Mouse (Mus musculus): Measurements from ENCODE around the gene Srrm2. TPM values are rescaled to one million over a fixed set of nuclear protein-coding genes. Genes with fewer than 3 reads are reported as not detected.

Gene Srrm2
- polyA plus RNA-seq, 1 experiment, result 439 TPM

DNA sequence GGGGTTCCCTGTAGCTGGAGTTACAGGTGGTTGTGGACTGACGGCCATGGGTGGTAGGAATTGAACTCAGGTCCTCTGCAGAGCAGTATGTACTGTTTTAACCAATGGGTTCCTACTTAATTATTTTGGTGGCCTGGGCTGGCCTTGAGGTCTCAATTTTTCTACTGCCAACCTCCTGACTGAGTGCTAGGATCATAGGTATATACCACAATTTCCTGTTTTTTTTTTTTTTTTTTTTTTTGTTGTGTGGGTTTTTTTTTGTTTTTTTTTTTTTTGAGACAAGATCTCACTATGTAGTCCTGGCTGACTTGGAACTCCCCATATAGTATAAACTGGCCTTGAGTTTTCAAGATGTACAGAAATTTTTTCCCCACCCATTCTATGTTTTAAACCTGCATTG is 40.9 kb downstream of the Srrm2 start:
- Histone ChIP-seq H3K4me3 (ENCODE audit: low read depth, low read length) (no peak overlapping the region), H3K27ac (ENCODE audit: insufficient read depth, low read depth, low read length) (no peak overlapping the region), H3K4me1 (ENCODE audit: control insufficient read depth, insufficient read depth, insufficient read length, low read length) (peaks cover 4% of the 10 kb centered on the region; the same call in 1 of the 2 replicates), H3K36me3 (ENCODE audit: control insufficient read depth, insufficient read depth, low read length) (peaks cover 3% of the 10 kb centered on the region), H3K27me3 (ENCODE audit: control insufficient read depth, insufficient read depth, low read length) (no peaks in the 10 kb centered on the region)
- TF ChIP-seq POLR2A (IDR thresholded peaks at IDR 0.05; ENCODE audit: low read depth, low read length) (no peak), CTCF (IDR thresholded peaks at IDR 0.05; ENCODE audit: extremely low read depth, insufficient read length, insufficient replicate concordance, low read depth, low read length) (no peak)
- 95% methylated on average over 1 of the region's 1 CpGs for WGBS

DNA sequence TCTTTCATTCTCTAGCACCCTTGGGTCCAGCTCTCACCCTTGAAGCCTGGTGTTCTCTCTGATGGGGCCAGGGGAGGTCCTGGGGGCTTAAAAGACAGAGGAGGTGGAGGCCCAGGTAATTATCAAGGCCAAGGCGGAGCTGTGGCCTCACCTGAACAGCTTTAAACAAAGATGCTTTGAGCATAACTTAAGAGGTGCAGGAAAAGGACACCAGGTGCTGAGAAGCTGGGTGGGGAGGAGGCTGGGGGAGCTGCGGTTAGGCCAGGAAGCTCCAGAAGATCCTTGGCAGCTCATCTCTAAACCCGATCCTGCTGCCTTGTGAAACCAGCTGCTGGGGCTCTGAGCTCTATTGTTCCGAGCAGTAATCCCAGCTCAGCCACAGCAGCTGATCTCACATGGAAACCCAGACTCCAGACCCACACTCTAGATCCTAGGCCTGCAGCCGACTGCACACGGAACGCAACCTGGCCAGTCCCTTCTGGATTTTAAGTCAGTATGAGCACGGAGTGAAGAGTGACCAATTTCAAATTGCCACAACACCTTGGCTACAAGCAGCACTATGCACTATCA is 45.8 kb downstream of the Srrm2 start, which contains the start of gene Prss33:
Prss33 (minus strand) TSS at position 51 of the 570 bp plus-strand sequence.
- H3K36me3 ChIP-seq (ENCODE audit: control insufficient read depth, insufficient read depth, low read length), result no peaks in the 10 kb centered on the region
- H3K4me1 ChIP-seq (ENCODE audit: control insufficient read depth, insufficient read depth, insufficient read length, low read length), result no peaks in the 10 kb centered on the region
- no peak for TF ChIP-seq POLR2A (IDR thresholded peaks at IDR 0.05; ENCODE audit: low read depth, low read length)
- no peak for TF ChIP-seq CTCF (IDR thresholded peaks at IDR 0.05; ENCODE audit: extremely low read depth, insufficient read length, insufficient replicate concordance, low read depth, low read length)
- H3K4me3 ChIP-seq (ENCODE audit: low read depth, low read length), result no peak within 1 kb of the TSS
- H3K27ac ChIP-seq (ENCODE audit: insufficient read depth, low read depth, low read length), result no peak within 1 kb of the TSS
- H3K27me3 ChIP-seq (ENCODE audit: control insufficient read depth, insufficient read depth, low read length), result no peaks in the 10 kb centered on the region
- WGBS, result 86% methylated on average over 8 of the region's 8 CpGs

DNA sequence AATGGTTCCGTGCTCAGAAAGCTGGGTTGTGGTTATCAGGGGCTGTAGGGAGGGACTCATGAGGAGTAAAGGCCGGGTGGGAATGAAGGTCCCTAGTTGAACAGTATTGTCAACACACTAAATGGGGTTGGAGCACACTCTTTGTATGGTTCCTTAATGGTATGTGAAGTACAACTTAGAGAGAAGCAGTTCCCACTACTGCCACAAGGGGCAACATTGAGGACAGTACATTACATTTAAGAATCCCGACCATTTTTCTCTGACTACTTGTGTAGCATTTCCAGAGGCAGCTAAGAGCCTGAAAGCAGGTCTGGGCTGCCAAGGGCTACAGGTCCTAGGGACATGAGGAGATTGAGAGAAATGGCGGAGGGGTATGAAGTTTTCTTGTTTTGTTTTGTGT is 50.8 kb downstream of the Srrm2 start:
- no peaks in the 10 kb centered on the region for H3K36me3 ChIP-seq (ENCODE audit: control insufficient read depth, insufficient read depth, low read length)
- WGBS, result 32% methylated on average over 4 of the region's 4 CpGs
- no peak for TF ChIP-seq POLR2A (IDR thresholded peaks at IDR 0.05; ENCODE audit: low read depth, low read length)
- TF ChIP-seq CTCF (IDR thresholded peaks at IDR 0.05; ENCODE audit: extremely low read depth, insufficient read length, insufficient replicate concordance, low read depth, low read length), result peak; percentile 61; the same call in 1 of the 2 replicates
- H3K27me3 ChIP-seq (ENCODE audit: control insufficient read depth, insufficient read depth, low read length), result no peaks in the 10 kb centered on the region
- no peak overlapping the region for H3K27ac ChIP-seq (ENCODE audit: insufficient read depth, low read depth, low read length)
- H3K4me3 ChIP-seq (ENCODE audit: low read depth, low read length), result no peak overlapping the region
- H3K4me1 ChIP-seq (ENCODE audit: control insufficient read depth, insufficient read depth, insufficient read length, low read length), result peaks cover 4% of the 10 kb centered on the region; the same call in 1 of the 2 replicates

DNA sequence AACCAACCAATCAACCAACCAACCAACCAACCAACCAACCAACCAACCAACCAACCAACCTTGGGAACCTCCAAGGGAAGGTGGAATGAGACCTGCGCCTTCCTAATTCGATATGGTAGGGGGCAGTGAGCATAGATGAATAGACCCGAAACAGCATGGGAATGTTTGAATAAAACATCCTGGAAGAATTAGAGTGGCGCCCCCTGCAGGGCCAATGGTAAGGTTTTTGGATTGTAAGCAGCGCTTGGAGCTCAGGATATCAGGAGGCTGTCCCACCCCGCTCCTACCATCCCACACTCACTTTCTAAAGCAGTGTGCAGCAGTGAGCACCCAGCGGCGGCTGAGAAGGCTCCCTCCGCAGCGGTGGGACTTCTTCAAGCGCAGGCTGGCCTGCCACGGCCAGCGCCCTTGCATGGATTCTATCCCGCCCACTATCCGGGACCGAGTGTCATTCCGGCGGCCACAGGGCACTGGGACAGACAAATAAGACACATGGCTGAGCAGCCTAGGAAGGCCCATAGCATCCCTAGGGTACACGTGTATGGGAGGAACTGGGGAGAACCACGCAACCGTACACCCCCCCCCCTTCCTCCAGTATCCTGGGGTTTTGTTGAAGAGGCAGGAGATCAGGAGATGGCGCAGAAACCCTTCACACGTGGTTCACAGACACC is 52.9 kb downstream of the Srrm2 start:
- Histone ChIP-seq H3K36me3 (ENCODE audit: control insufficient read depth, insufficient read depth, low read length) (no peaks in the 10 kb centered on the region), H3K4me3 (ENCODE audit: low read depth, low read length) (peak overlapping the region; percentile 60), H3K27ac (ENCODE audit: insufficient read depth, low read depth, low read length) (no peak overlapping the region), H3K4me1 (ENCODE audit: control insufficient read depth, insufficient read depth, insufficient read length, low read length) (peaks cover 4% of the 10 kb centered on the region; the same call in 1 of the 2 replicates), H3K27me3 (ENCODE audit: control insufficient read depth, insufficient read depth, low read length) (no peaks in the 10 kb centered on the region)
- no peak for TF ChIP-seq POLR2A (IDR thresholded peaks at IDR 0.05; ENCODE audit: low read depth, low read length)
- TF ChIP-seq CTCF (IDR thresholded peaks at IDR 0.05; ENCODE audit: extremely low read depth, insufficient read length, insufficient replicate concordance, low read depth, low read length), result peak; percentile 19; the same call in 1 of the 2 replicates
- 75% methylated on average over 23 of the region's 23 CpGs for WGBS

DNA sequence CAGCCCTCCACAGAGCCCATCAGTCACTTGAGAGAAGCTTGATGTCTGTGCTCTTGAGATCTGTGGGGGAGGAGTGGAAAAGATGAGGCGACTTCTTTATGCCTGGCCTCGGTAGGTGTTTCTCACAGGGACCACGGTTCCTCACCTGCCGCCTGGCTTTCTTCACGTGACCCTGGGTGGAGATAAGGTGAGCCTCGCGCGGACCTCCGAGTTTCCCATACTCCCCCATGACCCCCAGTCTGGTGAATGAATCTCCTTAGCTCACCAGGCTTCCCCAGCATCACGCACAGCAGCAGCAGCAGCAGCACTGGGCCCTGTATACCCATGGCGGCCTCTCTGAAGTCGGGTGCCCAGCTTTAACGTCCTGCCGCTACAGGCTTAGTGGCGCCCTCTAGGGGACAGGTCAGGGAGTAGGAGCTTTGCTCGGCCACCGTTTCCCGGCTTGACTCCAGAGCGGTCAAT is 53.5 kb downstream of the Srrm2 start, which contains the start of the genes Prss32 and Prss41:
Prss32 (plus strand) TSS at position 44 of the 462 bp plus-strand sequence.
Prss41 (minus strand) TSS at position 361 of the 462 bp plus-strand sequence.
- 21% methylated on average over 19 of the region's 19 CpGs for WGBS
- Histone ChIP-seq H3K4me3 (ENCODE audit: low read depth, low read length) (peak within 1 kb of the TSS; percentile 60), H3K36me3 (ENCODE audit: control insufficient read depth, insufficient read depth, low read length) (no peaks in the 10 kb centered on the region), H3K27ac (ENCODE audit: insufficient read depth, low read depth, low read length) (no peak within 1 kb of the TSS), H3K27me3 (ENCODE audit: control insufficient read depth, insufficient read depth, low read length) (no peaks in the 10 kb centered on the region), H3K4me1 (ENCODE audit: control insufficient read depth, insufficient read depth, insufficient read length, low read length) (peaks cover 4% of the 10 kb centered on the region; the same call in 1 of the 2 replicates)
- TF ChIP-seq CTCF (IDR thresholded peaks at IDR 0.05; ENCODE audit: extremely low read depth, insufficient read length, insufficient replicate concordance, low read depth, low read length) (peak; percentile 75), POLR2A (IDR thresholded peaks at IDR 0.05; ENCODE audit: low read depth, low read length) (no peak)

DNA sequence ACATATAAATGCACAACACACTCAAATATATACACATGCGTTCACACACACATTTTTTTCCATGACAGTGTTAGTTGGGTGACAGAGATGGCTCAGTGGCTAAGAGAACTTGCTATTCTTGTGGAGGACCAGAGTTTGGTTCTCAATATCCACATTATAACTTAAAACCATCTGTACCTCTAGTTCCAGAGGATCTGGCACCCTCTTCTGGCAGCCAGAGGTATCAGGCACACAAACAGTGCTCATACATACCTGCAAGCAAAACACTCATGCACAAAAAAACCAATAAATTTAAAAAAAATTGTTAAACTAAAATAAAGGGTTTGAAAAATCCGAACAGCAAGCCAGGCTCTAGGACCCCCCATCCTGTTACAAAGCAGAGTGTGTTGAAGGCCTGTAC is 59.7 kb downstream of the Srrm2 start:
- TF ChIP-seq POLR2A (IDR thresholded peaks at IDR 0.05; ENCODE audit: low read depth, low read length) (no peak), CTCF (IDR thresholded peaks at IDR 0.05; ENCODE audit: extremely low read depth, insufficient read length, insufficient replicate concordance, low read depth, low read length) (no peak)
- Histone ChIP-seq H3K36me3 (ENCODE audit: control insufficient read depth, insufficient read depth, low read length) (no peaks in the 10 kb centered on the region), H3K4me1 (ENCODE audit: control insufficient read depth, insufficient read depth, insufficient read length, low read length) (peaks cover 13% of the 10 kb centered on the region; the same call in 1 of the 2 replicates), H3K27ac (ENCODE audit: insufficient read depth, low read depth, low read length) (peak overlapping the region; percentile 89; the same call in 1 of the 2 replicates), H3K27me3 (ENCODE audit: control insufficient read depth, insufficient read depth, low read length) (no peaks in the 10 kb centered on the region), H3K4me3 (ENCODE audit: low read depth, low read length) (no peak overlapping the region)
- WGBS, result 67% methylated on average over 2 of the region's 2 CpGs
